Mouse (Mus musculus): ENCODE measurements around the gene Il4ra.
A peak's percentile ranks its signal among the peaks of the same experiment; 100 is the strongest.

DNA sequence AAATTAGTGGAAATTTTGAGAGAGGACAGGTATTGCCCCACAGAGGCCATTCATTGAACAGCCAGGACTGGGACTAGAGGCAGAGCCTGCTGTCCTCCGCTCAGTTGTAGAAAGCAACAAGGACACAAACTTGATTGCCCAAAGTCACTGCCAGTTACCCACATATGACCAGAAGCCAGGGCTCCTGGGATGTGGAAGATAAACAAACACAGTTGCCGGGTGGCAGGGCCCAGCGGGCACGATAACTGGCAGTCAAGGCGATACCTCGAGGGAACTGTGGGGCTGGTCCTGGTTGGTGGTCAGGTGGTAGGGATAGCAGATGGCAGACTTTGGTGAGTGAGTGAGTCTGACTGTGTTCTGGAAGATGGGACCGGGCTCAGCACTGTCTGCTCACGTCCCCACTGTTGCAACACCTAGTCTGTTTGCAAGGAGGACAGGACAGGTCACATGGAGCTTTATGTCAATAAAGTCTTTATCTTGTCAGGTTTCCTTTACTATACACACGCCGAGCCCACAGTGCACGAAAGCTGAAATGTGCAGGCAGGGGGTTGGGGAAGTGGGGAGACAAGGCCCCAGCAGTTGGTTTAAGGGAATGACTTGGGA is 25.7 kb downstream of the Il4ra start:
- TF ChIP-seq POLR2A (IDR thresholded peaks at IDR 0.05; ENCODE audit: low read depth, low read length) (no peak), TBP (conservative IDR thresholded peaks at IDR 0.05; ENCODE audit: low read depth, low read length) (no peak), CTCF (conservative IDR thresholded peaks at IDR 0.05 in 1 of 2, IDR thresholded peaks at IDR 0.05 in 1 of 2; ENCODE audit: low read depth in 2 of 2, low read length in 2 of 2) (peak in 1 of 2 experiments; percentile 14; a peak in 1 of 4 replicates), KAT2A (IDR thresholded peaks at IDR 0.05; ENCODE audit: insufficient replicate concordance, low read length) (no peak), RAD21 (IDR thresholded peaks at IDR 0.05; ENCODE audit: low read depth, low read length) (no peak; the same call in 1 of the 2 replicates)
